Mouse (Mus musculus) frontal cortex, postnatal 36 days (tissue): ENCODE measurements at regions not wholly inside any gene's neighbourhood (a gene's known extent, or its start where the extent isn't known, plus 50 kb on each side); places are given as distances from the start of the nearest gene placed in this dataset.

ENCODE experiments used
- DNase-seq, 2 experiments: peaks; one replicate each; pipeline ENCODE4 v3.0.0; 2022; ENCODE audit warnings: low spot score in 2 of 2

DNA sequence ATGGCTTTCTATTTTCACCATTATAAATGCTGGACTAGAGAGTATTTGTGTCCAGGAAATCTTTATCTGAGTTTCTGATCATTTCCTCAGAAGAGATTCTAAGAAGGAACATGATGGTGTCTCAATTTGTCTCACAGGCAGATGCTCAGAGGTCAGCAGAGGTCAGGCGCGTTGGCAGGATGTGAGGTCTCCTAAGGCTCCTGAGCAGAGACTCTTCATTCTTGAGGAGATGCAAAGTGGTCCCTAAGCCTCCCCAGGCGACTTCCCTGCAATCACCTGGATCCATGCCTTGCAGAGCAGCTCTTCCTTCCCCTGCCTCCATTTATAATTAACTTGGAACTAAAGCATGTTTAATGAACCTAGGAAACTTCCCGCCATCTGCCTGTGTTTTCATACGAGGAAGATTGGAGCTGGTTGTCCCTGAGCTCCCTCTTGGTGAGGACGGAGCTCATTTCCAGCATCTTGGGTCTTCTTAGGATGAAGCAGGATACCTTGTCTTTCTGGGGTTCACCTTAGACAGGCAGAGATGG, 71.8 kb downstream of the Arf2 start:
- no peak for DNase-seq

DNA sequence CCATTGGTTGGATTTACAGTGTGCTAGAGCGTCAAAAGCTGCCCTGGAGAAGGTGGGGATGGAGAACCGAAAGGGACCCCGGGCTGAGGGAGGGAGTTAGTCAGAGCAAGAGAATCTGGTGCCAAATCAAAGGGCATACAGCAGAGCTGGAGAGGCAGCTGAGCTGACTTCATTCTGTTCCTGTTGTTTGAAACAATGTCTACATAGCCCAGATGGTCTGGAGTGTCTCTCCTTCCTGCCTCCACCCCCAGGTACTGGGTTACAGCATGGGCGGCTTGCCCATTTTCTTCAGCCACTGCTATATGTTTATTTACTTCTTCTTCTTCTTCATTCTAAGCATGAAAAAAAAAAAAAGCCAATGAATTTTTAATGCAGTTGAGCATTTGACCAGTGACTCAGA, 78.7 kb downstream of the Arf2 start:
- no peak for DNase-seq

DNA sequence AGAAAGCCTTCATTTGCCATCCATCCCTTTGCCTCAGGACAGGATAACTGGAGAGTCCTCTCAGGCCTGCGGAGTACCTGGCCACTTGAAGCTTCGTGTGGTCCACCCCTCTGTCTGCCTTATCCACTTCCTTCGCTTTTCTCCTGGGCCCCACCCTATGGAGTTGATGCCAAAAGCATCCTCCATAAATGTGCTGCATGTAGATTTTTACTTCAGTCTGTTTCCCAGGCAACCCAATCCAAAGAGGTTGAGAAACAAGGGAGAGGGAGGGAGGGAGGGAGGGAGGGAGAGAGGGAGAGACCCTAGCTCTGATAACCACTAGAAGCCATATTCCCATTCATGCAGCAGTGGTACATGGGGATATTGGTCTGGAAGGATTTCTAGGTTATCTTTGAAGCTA, 80.7 kb upstream of the Crhr1 start:
- DNase-seq, result peak in 1 of 2 experiments; percentile 28

DNA sequence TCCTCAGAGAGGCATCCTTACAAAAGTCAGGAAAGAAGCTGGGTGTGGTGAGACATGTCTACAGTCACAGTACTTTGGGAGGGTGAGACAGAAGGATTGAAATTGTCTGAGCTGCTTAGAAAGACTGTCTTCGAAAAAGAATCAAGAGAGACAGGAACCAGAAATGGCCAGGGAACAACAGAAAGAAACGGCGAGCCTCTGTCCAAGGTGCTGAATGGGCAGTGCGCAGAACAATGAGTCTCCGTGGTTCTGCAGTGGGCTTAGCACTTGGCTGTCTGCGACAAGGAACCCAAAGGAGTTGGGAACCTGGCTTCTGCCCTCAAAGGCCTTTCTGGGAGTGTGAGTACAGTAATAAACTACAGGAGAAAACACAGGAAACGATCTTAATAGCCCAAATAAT, 79.4 kb upstream of the Crhr1 start:
- DNase-seq, result no peak

DNA sequence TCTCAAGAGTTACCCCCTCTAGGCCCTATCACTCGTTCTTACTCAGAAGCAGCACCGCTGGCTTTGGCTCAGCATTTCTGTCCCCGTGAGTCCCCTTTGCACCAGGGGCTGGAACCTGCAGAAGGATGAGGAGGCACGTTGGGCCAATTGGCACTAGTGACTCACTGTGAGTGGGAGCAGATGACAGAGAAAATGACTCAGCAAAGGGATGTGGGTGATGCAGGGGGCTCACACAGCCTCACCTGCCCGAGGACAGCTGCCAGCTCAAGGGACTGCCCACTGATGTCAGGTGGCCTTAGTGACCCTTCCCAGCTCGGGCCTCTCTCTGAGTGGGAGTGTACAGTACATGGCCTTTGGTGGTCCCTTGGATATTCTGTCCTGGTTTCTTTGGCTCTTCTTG, 76.7 kb upstream of the Crhr1 start:
- DNase-seq, result peak; percentile 29 to 42

DNA sequence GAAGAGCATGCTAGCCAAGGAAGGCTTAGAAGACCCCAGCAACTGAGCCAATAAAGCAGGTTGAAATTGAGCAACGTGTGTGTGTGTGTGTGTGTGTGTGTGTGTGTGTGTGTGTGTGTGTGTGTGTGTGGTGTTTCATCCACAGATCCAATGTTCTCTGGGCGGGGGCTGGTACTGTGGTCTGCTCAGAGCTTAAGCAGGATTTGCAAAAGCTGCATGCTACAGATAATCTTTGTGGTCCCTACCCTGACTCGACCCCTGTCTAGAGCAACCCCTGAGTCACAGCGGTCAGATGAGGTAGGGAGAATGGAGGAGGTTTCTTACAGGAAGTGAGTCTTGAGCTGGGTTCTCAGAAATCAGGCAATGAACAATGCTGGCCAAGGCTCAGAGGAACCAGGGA, 75.6 kb upstream of the Crhr1 start:
- DNase-seq, result no peak

DNA sequence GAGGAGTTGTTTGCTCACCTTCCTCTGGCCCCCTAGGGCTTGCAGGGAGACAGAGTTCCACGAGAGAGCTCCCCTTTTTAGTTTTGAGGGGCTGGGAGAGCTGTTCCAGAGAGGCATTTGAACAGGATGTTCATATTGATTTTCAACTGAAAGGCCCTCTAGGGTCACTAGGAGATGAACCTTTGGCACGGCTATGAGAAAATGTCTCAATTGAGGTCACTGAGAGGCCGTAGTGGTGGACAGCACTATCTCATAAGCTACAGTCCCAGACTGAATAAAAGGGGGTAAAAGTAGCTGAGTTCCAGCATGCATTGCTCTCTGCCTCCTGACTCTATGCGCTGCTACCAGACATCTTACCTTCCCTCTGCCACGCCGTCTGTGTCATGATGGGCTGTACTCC, 74.1 kb upstream of the Crhr1 start:
- DNase-seq, result no peak

DNA sequence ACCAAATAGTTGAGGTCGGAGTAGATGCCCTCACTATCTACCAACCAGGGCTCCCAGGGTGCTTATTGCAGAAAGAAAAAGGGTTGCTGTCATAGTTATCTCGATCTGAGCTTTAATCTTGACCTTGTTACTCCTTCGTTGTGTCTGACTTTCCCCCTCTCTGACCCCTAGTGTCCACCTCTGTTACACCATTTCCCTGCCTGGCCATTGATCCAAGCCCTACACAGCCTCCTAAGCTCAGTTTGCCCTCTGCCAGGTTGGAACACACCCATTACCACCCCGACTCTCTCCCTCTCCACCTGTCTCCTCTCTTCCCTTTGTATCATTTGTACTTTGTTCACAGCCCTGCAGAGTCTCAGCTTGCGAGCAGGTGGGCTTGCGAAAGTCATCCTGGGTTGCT, 73.6 kb upstream of the Crhr1 start:
- DNase-seq, result no peak

DNA sequence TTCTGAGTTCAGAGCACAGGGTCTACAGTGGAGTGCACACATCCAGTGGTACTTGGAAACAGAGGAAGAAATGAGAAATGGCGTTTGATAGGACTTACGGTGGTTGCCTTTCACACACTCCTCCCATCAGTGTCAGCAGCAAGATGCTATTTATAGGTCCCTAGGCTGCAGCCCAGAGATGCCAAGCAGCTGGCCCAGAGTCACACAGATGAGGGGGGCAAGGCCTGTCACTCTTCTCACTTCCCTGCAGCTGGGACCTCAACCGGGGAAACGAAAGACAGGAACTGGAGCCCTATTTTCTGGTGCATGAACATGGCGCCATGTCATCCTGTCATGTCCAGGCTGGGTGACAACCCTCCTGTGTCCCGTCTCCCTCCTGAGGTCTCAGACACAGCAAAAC, 71.3 kb upstream of the Crhr1 start:
- DNase-seq, result no peak

DNA sequence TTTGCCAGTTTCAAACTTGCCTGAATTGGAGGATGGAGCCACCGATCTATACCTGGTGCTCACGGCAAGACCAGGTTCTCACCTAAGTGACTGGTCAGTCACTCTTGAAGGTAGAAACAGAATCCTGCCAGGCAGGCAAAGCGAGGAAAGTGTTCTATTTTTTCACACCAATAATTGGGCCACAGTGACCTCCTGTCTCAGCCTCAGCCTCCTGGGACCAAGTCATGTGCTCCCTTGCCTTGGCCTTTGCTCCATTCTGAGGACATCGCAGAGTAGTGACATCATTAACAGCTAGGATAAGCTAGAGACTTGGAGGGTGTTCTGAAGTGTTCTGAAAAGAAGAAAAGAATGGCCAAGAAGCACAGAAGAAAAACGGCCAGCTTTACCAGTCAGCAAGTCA, 67.5 kb upstream of the Crhr1 start:
- DNase-seq, result no peak

DNA sequence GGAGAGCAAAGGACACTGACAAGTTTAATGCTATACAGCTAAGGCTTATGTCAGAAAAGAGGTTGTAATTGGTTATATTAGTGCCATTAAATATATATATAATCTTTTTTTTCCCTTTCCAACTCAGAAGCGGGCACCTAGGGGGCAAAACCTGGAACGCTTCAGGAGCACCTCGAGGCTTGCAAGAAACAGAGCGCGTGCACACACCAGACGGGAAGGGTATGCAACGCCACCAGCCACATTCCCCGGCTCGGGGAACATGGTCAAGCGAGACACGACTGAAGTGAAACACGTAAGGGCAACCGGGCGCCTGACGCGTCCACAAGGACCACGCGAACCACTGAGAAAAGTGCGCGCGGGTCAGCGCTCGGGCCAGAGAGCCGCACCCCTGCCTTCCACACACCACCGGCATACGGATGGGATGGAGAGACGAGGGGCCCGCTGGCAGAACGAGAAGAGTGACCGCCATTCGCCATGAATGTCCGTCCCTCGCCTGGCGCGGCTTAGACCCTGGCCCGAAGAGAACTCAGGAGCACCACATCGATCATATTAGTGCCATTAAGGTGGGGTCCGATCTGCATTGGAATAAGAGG, 60.0 kb upstream of the Crhr1 start:
- DNase-seq, result no peak

DNA sequence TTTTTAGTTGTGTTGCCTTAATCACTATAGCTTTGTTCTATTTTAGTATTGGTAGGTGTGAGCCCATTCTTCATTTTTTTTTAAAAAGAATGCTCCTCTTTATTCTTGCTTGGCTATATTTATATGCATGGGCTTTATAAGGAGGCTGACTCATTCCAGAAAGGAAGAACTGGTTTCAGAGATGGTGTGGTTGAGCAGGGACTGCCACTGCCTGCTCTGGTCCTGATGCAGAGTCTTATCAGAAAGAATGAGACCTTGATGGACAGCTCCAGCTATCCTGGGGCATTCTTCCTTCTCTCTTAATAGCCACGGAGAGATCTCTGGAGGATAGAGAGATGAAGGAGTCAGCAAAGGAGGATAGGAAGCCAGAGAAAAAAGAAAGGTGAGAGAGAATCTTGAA, 57.9 kb upstream of the Crhr1 start:
- no peak for DNase-seq

DNA sequence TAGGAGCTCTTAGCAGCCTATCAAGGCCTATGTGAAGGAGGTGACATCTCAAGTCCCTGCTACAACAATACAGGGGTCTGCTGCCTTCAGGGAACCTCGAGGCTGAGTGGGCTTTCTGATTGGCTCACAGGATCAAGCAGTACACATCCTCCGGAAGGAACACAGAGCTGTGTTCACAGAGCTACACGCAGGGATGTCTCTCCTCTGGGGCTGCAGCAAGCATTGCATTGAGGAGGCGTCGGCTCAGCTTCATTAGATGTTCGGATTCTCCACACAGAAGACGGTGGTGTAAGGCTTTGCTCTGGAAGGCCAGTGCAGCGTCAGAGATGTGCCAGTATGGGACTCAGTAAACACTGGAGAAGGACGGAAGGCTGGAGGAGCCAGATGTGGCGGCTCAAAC, 57.3 kb upstream of the Crhr1 start:
- no peak for DNase-seq

DNA sequence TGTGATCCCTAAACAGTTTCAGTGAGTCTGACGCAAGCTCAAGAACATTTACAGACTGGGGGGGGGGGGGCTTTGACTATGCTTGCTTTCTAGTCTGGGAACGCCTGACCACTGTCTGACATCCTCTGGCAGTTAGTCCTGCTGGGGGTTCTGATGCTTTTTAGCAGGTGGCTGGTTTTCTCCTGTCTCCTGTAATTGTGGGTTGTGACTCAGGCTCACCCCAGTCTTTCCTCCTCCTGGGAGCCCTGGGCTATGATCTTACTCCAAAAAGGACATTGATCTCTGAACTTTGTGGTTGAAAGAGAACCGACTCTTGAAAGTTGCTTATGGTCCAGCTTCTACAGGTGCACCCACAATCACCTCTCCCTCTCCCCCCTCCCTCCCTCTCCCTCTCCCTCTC, 50.6 kb upstream of the Crhr1 start:
- DNase-seq, result no peak
